ENCODE assay signal across 8 mouse cellular contexts in genomic region chr11:80080826-80081728, GRCm38 (mm10). TPM values are rescaled to one million over a fixed set of nuclear protein-coding genes. Genes with fewer than 3 reads are reported as not detected.
DNase-seq lines count a peak whose midpoint lies in the region; ATAC-seq and TF ChIP-seq lines count a peak whose summit lies in the region.

Gene Crlf3, minus strand, starts transcription at chr11:80080991.

- peak within 1 kb of the TSS; percentile 96 for H3K4me3 ChIP-seq in ES-Bruce4 (ENCODE audit: low read depth, low read length)
- peak within 1 kb of the TSS; percentile 76 for H3K4me3 ChIP-seq in forebrain, embryonic 14.5 days (ENCODE audit: low read depth, low read length)
- peak within 1 kb of the TSS; percentile 95 for H3K4me3 ChIP-seq in lung, adult 2 months (replicated peaks; ENCODE audit: extremely low read depth, low read depth, low read length)

- no peak for TF ChIP-seq EP300 in ES-Bruce4 (IDR thresholded peaks at IDR 0.05; ENCODE audit: insufficient read depth, low read depth, low read length)

- peak within 1 kb of the TSS; percentile 88 for H3K27ac ChIP-seq in ES-Bruce4 (ENCODE audit: insufficient read depth, low read length)
- H3K27ac ChIP-seq in forebrain, embryonic 14.5 days (ENCODE audit: low read depth, low read length) = peak within 1 kb of the TSS; percentile 74

- H3K36me3 ChIP-seq in ES-Bruce4 (ENCODE audit: control insufficient read depth, insufficient read depth, low read length, poor library complexity, severe bottlenecking) = peaks cover 14% of the 10 kb centered on the region; the same call in 1 of the 2 replicates
- H3K36me3 ChIP-seq in forebrain, embryonic 14.5 days (ENCODE audit: control insufficient read depth, insufficient read depth, low read length) = no peaks in the 10 kb centered on the region

- intact Hi-C loops in heart, postnatal 25 days (cut with DNase I) = loop anchor here (10.0 kb wide), 1 partner anchor 124 kb away; the partner anchor contains the start of gene Rhot1

- DNase-seq in forebrain, embryonic 14.5 days (ENCODE audit: low spot score) = peak; percentile 92
- DNase-seq in heart, postnatal 25 days (ENCODE audit: low spot score) = peak; percentile 90
- DNase-seq in layer of hippocampus, adult 18-20 months (ENCODE audit: low spot score in 2 of 2) = peak; percentile 84 to 94
- DNase-seq in lung, adult 2 months = peak; percentile 93
- peak; percentile 88 to 89 for DNase-seq in thymus, adult 18-20 months

- no peaks in the 10 kb centered on the region for H3K27me3 ChIP-seq in ES-Bruce4 (ENCODE audit: control insufficient read depth, insufficient read depth, low read length, poor library complexity, severe bottlenecking)
- no peaks in the 10 kb centered on the region for H3K27me3 ChIP-seq in forebrain, embryonic 14.5 days (replicated peaks; ENCODE audit: control insufficient read depth, insufficient read depth, low read length)

- no peaks in the 10 kb centered on the region for H3K4me1 ChIP-seq in ES-Bruce4 (ENCODE audit: control insufficient read depth, insufficient read depth, low read length)
- peaks cover 6% of the 10 kb centered on the region for H3K4me1 ChIP-seq in forebrain, embryonic 14.5 days (ENCODE audit: control insufficient read depth, insufficient read depth, low read length)
- peaks cover 7% of the 10 kb centered on the region; the same call in 1 of the 2 replicates for H3K4me1 ChIP-seq in lung, adult 2 months (ENCODE audit: control insufficient read depth, insufficient read depth, low read length)

- H3K9ac ChIP-seq in ES-Bruce4 (ENCODE audit: low read depth, poor library complexity, severe bottlenecking) = peak within 1 kb of the TSS; percentile 91
- H3K9ac ChIP-seq in forebrain, embryonic 14.5 days (ENCODE audit: low read length) = peak within 1 kb of the TSS; percentile 84

- H3K4me2 ChIP-seq in forebrain, embryonic 14.5 days (ENCODE audit: low read length) = peak within 1 kb of the TSS; percentile 74

- peak; percentile 14 for TF ChIP-seq POLR2A in ES-Bruce4 (IDR thresholded peaks at IDR 0.05; ENCODE audit: insufficient read depth, low read length)
- peak; percentile 76 for TF ChIP-seq POLR2A in lung, adult 2 months (IDR thresholded peaks at IDR 0.05; ENCODE audit: borderline replicate concordance, extremely low read depth, low read depth, low read length)

- no peak for TF ChIP-seq CTCF in ES-Bruce4 (IDR thresholded peaks at IDR 0.05; ENCODE audit: low read depth, low read length)
- no peak for TF ChIP-seq CTCF in lung, adult 2 months (IDR thresholded peaks at IDR 0.05; ENCODE audit: insufficient read depth, low read length)

- peak; percentile 86 for ATAC-seq in cerebellum, adult (ENCODE audit: insufficient number of reproducible peaks, low FRiP score, low TSS enrichment)
- peak; percentile 97 for ATAC-seq in forebrain, embryonic 14.5 days
- peak; percentile 83 for ATAC-seq in neutrophil, adult 5-6 weeks (ENCODE audit: extremely low read depth, insufficient number of reproducible peaks, low FRiP score, poor library complexity, severe bottlenecking)

- 5% methylated on average over 54 of the region's 55 CpGs for WGBS in forebrain, embryonic 14.5 days
- 2% methylated on average over 54 of the region's 55 CpGs for WGBS in lung, adult 2 months

- peaks cover 3% of the 10 kb centered on the region; the same call in 1 of the 2 replicates for H3K9me3 ChIP-seq in ES-Bruce4 (replicated peaks; ENCODE audit: control insufficient read depth, insufficient read depth, low read length, poor library complexity, severe bottlenecking)
- H3K9me3 ChIP-seq in forebrain, embryonic 14.5 days (replicated peaks; ENCODE audit: control insufficient read depth, low read length) = no peaks in the 10 kb centered on the region

RNA-seq across cellular contexts. Expression of gene Crlf3, which starts in this region (rescaled TPM):
- polyA plus RNA-seq in ES-Bruce4 (2011; ENCODE audit: insufficient read depth, insufficient read length, low read depth, missing spikeins) = 50.9 and 59.1 TPM in 2 replicates
- 17.6 and 18.7 TPM in 2 replicates for polyA plus RNA-seq in forebrain, embryonic 14.5 days (2014; fragmentation: Nextera tagmentation; extraction: Ambion mirVana)
- 10 to 100 TPM; 13.5 to 14.3 TPM for total RNA-seq in heart, postnatal 25 days (2021)
- 10 to 100 TPM; 16.6 to 27.7 TPM for total RNA-seq in layer of hippocampus, adult 18-20 months (2021)
- 19.2 and 26.0 TPM in 2 replicates for polyA plus RNA-seq in lung, adult 2 months (2012; rRNA removed)
- 355 and 386 TPM in 2 replicates for total RNA-seq in neutrophil, adult 5-6 weeks (2017)

Comparison
In these comparisons a context has a peak if more than half of its experiments do, and no peak if none do; other contexts are left out.
1. Peak in every context shown above with its lines: DNase-seq, ATAC-seq, H3K4me3 ChIP-seq and H3K27ac ChIP-seq.
2. RNA of gene Crlf3 (total RNA-seq): 355 to 386 TPM in neutrophil, adult 5-6 weeks; 16.6 to 27.7 TPM in layer of hippocampus, adult 18-20 months and 13.5 to 14.3 TPM in heart, postnatal 25 days; every median in the first group is over 10 times any median in the second.